In the genomic region with DNA sequence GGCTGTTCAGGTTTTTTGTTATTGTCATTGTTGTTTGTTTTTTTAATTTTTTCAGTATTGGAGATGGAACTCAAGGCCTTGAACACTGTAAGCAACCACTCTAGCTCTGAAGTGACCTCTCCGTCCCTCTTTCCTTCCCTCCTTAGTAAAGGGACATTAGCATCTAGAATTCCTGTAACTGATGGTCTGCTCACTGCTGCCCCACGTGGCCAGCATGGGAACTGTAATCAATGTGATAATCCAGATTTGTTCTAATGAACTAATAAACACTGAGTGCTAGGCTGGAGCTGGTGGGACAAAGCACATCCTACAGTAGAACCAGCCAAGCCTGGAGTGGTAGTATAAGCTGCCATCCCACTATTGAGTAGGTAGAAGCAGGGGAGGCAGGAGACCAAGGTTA, we compare ENCODE assay signal across 8 mouse cellular contexts. TPM values are rescaled to one million over a fixed set of nuclear protein-coding genes. Genes with fewer than 3 reads are reported as not detected.
DNase-seq lines count a peak whose midpoint lies in the region; TF ChIP-seq lines count a peak whose summit lies in the region.
"Had no signal": no experiment of that assay in that cellular context is flagged by ENCODE, and none has a peak within 500 bp of the region (broad histone marks: within the 10 kb centered on the region; RNA-seq: fewer than 3 reads in every experiment).

No protein-coding gene starts in this region.

- H3K36me3 ChIP-seq in E14TG2a.4 (ENCODE audit: insufficient read depth, low read length), result no peaks in the 10 kb centered on the region
- H3K36me3 ChIP-seq: embryonic facial prominence, embryonic 12.5 days had no signal

- H3K4me1 ChIP-seq in E14TG2a.4 (replicated peaks; ENCODE audit: low read depth, low read length), result peaks cover 39% of the 10 kb centered on the region

- H3K27me3 ChIP-seq in E14TG2a.4 (ENCODE audit: insufficient read depth, low read length), result peaks cover 25% of the 10 kb centered on the region

- intact Hi-C loops in left cerebral cortex, postnatal 4 days (cut with DNase I), result no loop called here
- intact Hi-C loops in gastrocnemius, postnatal 14 days (cut with DNase I; ENCODE audit: low total_unique reads), result no loop called here

- peaks cover 20% of the 10 kb centered on the region for H3K9me3 ChIP-seq in E14TG2a.4 (ENCODE audit: low read length)
- H3K9me3 ChIP-seq: embryonic facial prominence, embryonic 12.5 days had no signal

- no peak overlapping the region for H3K4me3 ChIP-seq in E14TG2a.4 (replicated peaks; ENCODE audit: low read length)
- H3K4me3 ChIP-seq: embryonic facial prominence, embryonic 12.5 days had no signal

- peak; percentile 88 for TF ChIP-seq CTCF in E14TG2a.4 (conservative IDR thresholded peaks at IDR 0.05; ENCODE audit: low read length)

- DNase-seq in left cerebral cortex, postnatal 4 days, result peak; percentile 36
- DNase-seq in left cerebral cortex, adult 9 months (ENCODE audit: low spot score in 2 of 2), result no peak
- peak; percentile 43 for DNase-seq in brain, adult 2 months (ENCODE audit: low read depth, low spot score)
- DNase-seq in kidney, postnatal 14 days, result peak; percentile 36
- no peak for DNase-seq in ovary, postnatal 10 days (ENCODE audit: low spot score)
- DNase-seq in gastrocnemius, postnatal 14 days, result no peak

RNA-seq across cellular contexts. Expression of a gene that starts 3.0 kb away (rescaled TPM):
- under 1 TPM; 0.26 to 0.38 TPM for total RNA-seq in left cerebral cortex, postnatal 4 days (2021)
- total RNA-seq in gastrocnemius, postnatal 14 days (2021), result 1 to 10 TPM in 1 of 2 experiments, under 1 TPM in 1; 0.55 to 1.1 TPM

RNA-seq across cellular contexts. Expression of a gene that starts 18.2 kb away (rescaled TPM):
- 10 to 100 TPM; 37.4 to 38.1 TPM for total RNA-seq in left cerebral cortex, postnatal 4 days (2021)
- total RNA-seq in gastrocnemius, postnatal 14 days (2021), result 10 to 100 TPM; 29.3 to 30.3 TPM

RNA-seq across cellular contexts. Expression of a gene that starts 21.5 kb away (rescaled TPM):
- total RNA-seq in left cerebral cortex, postnatal 4 days (2021), result 10 to 100 TPM; 65.7 to 66.6 TPM
- 10 to 100 TPM; 30.1 to 32.7 TPM for total RNA-seq in gastrocnemius, postnatal 14 days (2021)

RNA-seq across cellular contexts. Expression of a gene that starts 39.5 kb away (rescaled TPM):
- total RNA-seq in left cerebral cortex, postnatal 4 days (2021), result under 1 TPM in 1 of 2 experiments, not detected in 1; 0.44 TPM
- total RNA-seq in gastrocnemius, postnatal 14 days (2021), result 1 to 10 TPM; 1.7 to 7.9 TPM

RNA-seq across cellular contexts. Expression of a gene that starts 49.4 kb away (rescaled TPM):
- total RNA-seq in left cerebral cortex, postnatal 4 days (2021), result under 1 TPM; 0.78 to 0.83 TPM
- not detected for total RNA-seq in gastrocnemius, postnatal 14 days (2021)

Comparison
In these comparisons a context has a peak if more than half of its experiments do, and no peak if none do; other contexts are left out.
1. DNase-seq: peak in left cerebral cortex, postnatal 4 days (single experiment), brain, adult 2 months (single experiment) and kidney, postnatal 14 days (single experiment); none in left cerebral cortex, adult 9 months (0 of 2), ovary, postnatal 10 days (single experiment) and gastrocnemius, postnatal 14 days (single experiment).